Mouse (Mus musculus) cerebellum, postnatal 4 days (tissue): ENCODE data around the gene Ncam2.

Experiments used
- DNase-seq, 2 experiments: peaks; one replicate each; pipeline ENCODE4 v3.0.0; 2022; ENCODE audit warnings: low spot score in 2 of 2, mixed read lengths in 1 of 2

The Ncam2 gene

GRCm38 (mm10) chr16:81200201-81201071, at the start of gene Ncam2:
TSS of gene Ncam2 (plus strand) at chr16:81200697.
- DNase-seq: peak; percentile 60 to 74

GRCm38 (mm10) chr16:81170828-81171227, 29.7 kb upstream of the Ncam2 start:
- DNase-seq: no peak

- peak in 1 of 2 experiments; percentile 42 for DNase-seq
These were observed 25.1 kb upstream of the Ncam2 start for GRCm38 (mm10) chr16:81175302-81175943.

- no peak for DNase-seq
These were observed 20.7 kb upstream of the Ncam2 start for GRCm38 (mm10) chr16:81179801-81180200.

GRCm38 (mm10) chr16:81187579-81188179, 12.8 kb upstream of the Ncam2 start:
- peak in 1 of 2 experiments; percentile 4 for DNase-seq

- no peak for DNase-seq
These were observed 8.9 kb upstream of the Ncam2 start for GRCm38 (mm10) chr16:81191621-81192020.

GRCm38 (mm10) chr16:81192607-81193006, 7.9 kb upstream of the Ncam2 start:
- no peak for DNase-seq

- DNase-seq: no peak
These were observed 1.0 kb upstream of the Ncam2 start for GRCm38 (mm10) chr16:81199467-81199866.

- no peak for DNase-seq
These were observed 974 bp downstream of the Ncam2 start for GRCm38 (mm10) chr16:81201471-81201870.

GRCm38 (mm10) chr16:81201992-81202391, 1.5 kb downstream of the Ncam2 start:
- DNase-seq: peak; percentile 53 to 68

- DNase-seq: peak in 1 of 2 experiments; percentile 10
These were observed 2.2 kb downstream of the Ncam2 start for GRCm38 (mm10) chr16:81202721-81203161.

GRCm38 (mm10) chr16:81204405-81205034, 4.0 kb downstream of the Ncam2 start:
- DNase-seq: no peak

GRCm38 (mm10) chr16:81221176-81221575, 20.7 kb downstream of the Ncam2 start:
- DNase-seq: no peak

GRCm38 (mm10) chr16:81223841-81224240, 23.3 kb downstream of the Ncam2 start:
- DNase-seq: no peak

- no peak for DNase-seq
These were observed 23.8 kb downstream of the Ncam2 start for GRCm38 (mm10) chr16:81224253-81224652.

GRCm38 (mm10) chr16:81254875-81255274, 54.4 kb downstream of the Ncam2 start:
- DNase-seq: no peak

- DNase-seq: no peak
These were observed 59.9 kb downstream of the Ncam2 start for GRCm38 (mm10) chr16:81260429-81260828.

GRCm38 (mm10) chr16:81273597-81274360, 73.3 kb downstream of the Ncam2 start:
- DNase-seq: no peak

- peak in 1 of 2 experiments; percentile 51 for DNase-seq
These were observed 83.7 kb downstream of the Ncam2 start for GRCm38 (mm10) chr16:81284241-81284640.

- no peak for DNase-seq
These were observed 84.7 kb downstream of the Ncam2 start for GRCm38 (mm10) chr16:81284859-81285837.
